26 mouse cellular contexts compared by ENCODE assay signal in the genomic region with DNA sequence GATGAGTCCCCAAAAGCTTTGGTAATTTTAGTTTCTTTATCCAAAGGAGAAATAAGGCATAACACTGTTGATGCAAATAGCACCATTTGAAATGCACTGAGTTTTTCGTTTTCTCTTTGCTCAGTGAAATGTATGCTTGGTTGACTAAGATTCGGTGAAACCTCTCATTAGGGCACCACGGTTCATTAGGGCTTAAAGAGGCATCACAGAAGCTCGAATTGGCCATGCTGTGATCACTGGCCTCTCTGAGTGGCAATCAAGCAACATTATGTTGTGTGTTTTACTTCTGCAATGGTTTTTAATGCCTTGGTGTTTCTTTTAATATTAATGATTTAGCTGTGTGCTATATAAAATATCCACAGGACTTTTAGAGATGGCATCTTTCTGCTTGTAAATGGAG.
A peak's percentile ranks its signal among the peaks of the same experiment; 100 is the strongest.
DNase-seq lines count a peak whose midpoint lies in the region; ATAC-seq lines count a peak whose summit lies in the region.
"Had no signal": no experiment of that assay in that cellular context is flagged by ENCODE, and none has a peak within 500 bp of the region (broad histone marks: within the 10 kb centered on the region; RNA-seq: fewer than 3 reads in every experiment).

No protein-coding gene starts in this region.

- ATAC-seq in forebrain, embryonic 12.5 days (ENCODE audit: low FRiP score): peak; percentile 41; the same call in 1 of the 2 replicates
- no peak for ATAC-seq in forebrain, embryonic 13.5 days
- ATAC-seq in forebrain, embryonic 16.5 days: peak; percentile 70
- ATAC-seq: intestine, postnatal 0 days; Patski had no signal

- 4% methylated on average over 4 of the region's 4 CpGs for WGBS in forebrain, embryonic 12.5 days
- 4% methylated on average over 4 of the region's 4 CpGs for WGBS in forebrain, embryonic 13.5 days
- WGBS in forebrain, embryonic 16.5 days: 3% methylated on average over 4 of the region's 4 CpGs

- DNase-seq in embryo, embryonic 10.5 days (ENCODE audit: low spot score): peak; percentile 14
- DNase-seq in embryo, embryonic 11 days: no peak
- peak; percentile 50 for DNase-seq in Muller cell, postnatal 12 days (ENCODE audit: inconsistent ontology term)
- no peak for DNase-seq in thymus, postnatal 36 days
- no peak for DNase-seq in left cerebral cortex, postnatal 14 days (ENCODE audit: low spot score in 2 of 2)
- DNase-seq: adrenal gland, postnatal 10 days; adrenal gland, postnatal 36 days; cerebellum, adult 11 months; cerebellum, adult 2 months; cerebellum, adult 9-11 months; cerebellum, postnatal 25 days; gastrocnemius, adult 2 months; gastrocnemius, postnatal 14 days; heart, adult 18-20 months; heart, postnatal 14 days; heart, postnatal 4 days; kidney, adult 2 months had no signal

- H3K27me3 ChIP-seq in forebrain, embryonic 12.5 days: no peaks in the 10 kb centered on the region
- no peaks in the 10 kb centered on the region for H3K27me3 ChIP-seq in forebrain, embryonic 13.5 days
- H3K27me3 ChIP-seq in forebrain, embryonic 16.5 days (replicated peaks; ENCODE audit: control insufficient read depth, insufficient read depth, low read length): no peaks in the 10 kb centered on the region
- H3K27me3 ChIP-seq: embryonic facial prominence, embryonic 12.5 days; heart, embryonic 13.5 days; hindbrain, embryonic 15.5 days; Patski had no signal

- no peak overlapping the region for H3K9ac ChIP-seq in forebrain, embryonic 12.5 days
- H3K9ac ChIP-seq in forebrain, embryonic 13.5 days: no peak overlapping the region
- H3K9ac ChIP-seq in forebrain, embryonic 16.5 days (replicated peaks; ENCODE audit: low read depth, low read length): no peak overlapping the region
- H3K9ac ChIP-seq: embryonic facial prominence, embryonic 12.5 days; heart, embryonic 13.5 days; hindbrain, embryonic 15.5 days had no signal

- no peaks in the 10 kb centered on the region for H3K9me3 ChIP-seq in forebrain, embryonic 12.5 days
- H3K9me3 ChIP-seq in forebrain, embryonic 13.5 days (replicated peaks): no peaks in the 10 kb centered on the region
- H3K9me3 ChIP-seq in forebrain, embryonic 16.5 days (ENCODE audit: control insufficient read depth, low read length): no peaks in the 10 kb centered on the region
- H3K9me3 ChIP-seq: embryonic facial prominence, embryonic 12.5 days; heart, embryonic 13.5 days; hindbrain, embryonic 15.5 days had no signal

- intact Hi-C loops in left cerebral cortex, postnatal 14 days (cut with DNase I): no loop called here

- H3K4me3 ChIP-seq in forebrain, embryonic 12.5 days (replicated peaks): no peak overlapping the region
- no peak overlapping the region for H3K4me3 ChIP-seq in forebrain, embryonic 13.5 days
- H3K4me3 ChIP-seq in forebrain, embryonic 16.5 days (replicated peaks; ENCODE audit: low read length): no peak overlapping the region
- H3K4me3 ChIP-seq: embryonic facial prominence, embryonic 12.5 days; erythroblast, embryonic 14.5 days; gastrocnemius, adult 2 months; heart, embryonic 13.5 days; hindbrain, embryonic 15.5 days had no signal

- H3K27ac ChIP-seq in forebrain, embryonic 12.5 days: no peak overlapping the region
- no peak overlapping the region for H3K27ac ChIP-seq in forebrain, embryonic 13.5 days
- no peak overlapping the region for H3K27ac ChIP-seq in forebrain, embryonic 16.5 days (ENCODE audit: low read length)
- H3K27ac ChIP-seq: embryonic facial prominence, embryonic 12.5 days; gastrocnemius, adult 2 months; heart, embryonic 13.5 days; hindbrain, embryonic 15.5 days had no signal

- H3K4me1 ChIP-seq in forebrain, embryonic 12.5 days: peaks cover 3% of the 10 kb centered on the region; the same call in 1 of the 2 replicates
- peaks cover 6% of the 10 kb centered on the region; the same call in 1 of the 2 replicates for H3K4me1 ChIP-seq in forebrain, embryonic 13.5 days
- no peaks in the 10 kb centered on the region for H3K4me1 ChIP-seq in forebrain, embryonic 16.5 days (replicated peaks; ENCODE audit: control insufficient read depth, insufficient read depth, low read length)
- H3K4me1 ChIP-seq: embryonic facial prominence, embryonic 12.5 days; heart, embryonic 13.5 days; hindbrain, embryonic 15.5 days had no signal

- H3K36me3 ChIP-seq in forebrain, embryonic 12.5 days (replicated peaks): no peaks in the 10 kb centered on the region
- H3K36me3 ChIP-seq in forebrain, embryonic 13.5 days (ENCODE audit: poor library complexity, severe bottlenecking): no peaks in the 10 kb centered on the region
- H3K36me3 ChIP-seq in forebrain, embryonic 16.5 days (ENCODE audit: control insufficient read depth, insufficient read depth): no peaks in the 10 kb centered on the region
- H3K36me3 ChIP-seq: embryonic facial prominence, embryonic 12.5 days; heart, embryonic 13.5 days; hindbrain, embryonic 15.5 days had no signal

- no peak overlapping the region for H3K4me2 ChIP-seq in forebrain, embryonic 12.5 days
- H3K4me2 ChIP-seq in forebrain, embryonic 13.5 days: no peak overlapping the region
- H3K4me2 ChIP-seq in forebrain, embryonic 16.5 days (ENCODE audit: low read length): no peak overlapping the region
- H3K4me2 ChIP-seq: embryonic facial prominence, embryonic 12.5 days; heart, embryonic 13.5 days; hindbrain, embryonic 15.5 days had no signal

Comparison
In these comparisons a context has a peak if more than half of its experiments do, and no peak if none do; other contexts are left out.
1. DNase-seq: peak in embryo, embryonic 10.5 days (single experiment) and Muller cell, postnatal 12 days (single experiment); none in embryo, embryonic 11 days (single experiment), thymus, postnatal 36 days (0 of 2) and left cerebral cortex, postnatal 14 days (0 of 2).